Mouse (Mus musculus) forebrain, postnatal 0 days (tissue): ENCODE measurements at regions not wholly inside any gene's neighbourhood (a gene's known extent, or its start where the extent isn't known, plus 50 kb on each side); places are given as distances from the start of the nearest gene placed in this dataset.

Source experiments
- ATAC-seq: fragments of 200-750 bp; cut with Nextera tagmentation; 2 replicates; pipeline ENCODE4 v1.8.0; 2017; ENCODE audit warnings: mild to moderate bottlenecking, moderate library complexity
- DNase-seq: peaks from one replicate; pipeline ENCODE4 v3.0.0-alpha.2; 2015
- H3K27ac ChIP-seq: fragments of 300-500 bp; sonication (generic); 2 replicates; pipeline ENCODE4 v1.5.1; 2014; ENCODE audit warnings: low read depth, mild to moderate bottlenecking, antibody characterized with exemption, low read length, moderate library complexity, mixed read lengths
- H3K27me3 ChIP-seq: fragments of 300-500 bp; sonication (generic); 2 replicates; pipeline ENCODE4 v1.6.1; 2014; ENCODE audit warnings: mild to moderate bottlenecking, low read length, mixed read lengths; ENCODE audit not compliant: insufficient read depth
- H3K36me3 ChIP-seq: fragments of 300-500 bp; sonication (generic); 2 replicates; pipeline ENCODE4 v1.6.1; 2014; ENCODE audit warnings: mild to moderate bottlenecking, moderate library complexity; ENCODE audit not compliant: insufficient read depth
- H3K4me1 ChIP-seq: fragments of 300-500 bp; sonication (generic); 2 replicates; pipeline ENCODE4 v1.6.1; 2014; ENCODE audit warnings: antibody characterized with exemption; ENCODE audit not compliant: insufficient read depth
- H3K4me2 ChIP-seq: fragments of 300-500 bp; sonication (generic); 2 replicates; pipeline ENCODE4 v1.6.1; 2014; ENCODE audit warnings: low read depth, mild to moderate bottlenecking, moderate library complexity
- H3K4me3 ChIP-seq: fragments of 300-500 bp; sonication (generic); 2 replicates; pipeline ENCODE4 v1.5.1; 2014; ENCODE audit warnings: low read depth, low read length, mixed read lengths
- H3K9ac ChIP-seq: fragments of 300-500 bp; sonication (generic); 2 replicates; pipeline ENCODE4 v1.6.1; 2014; ENCODE audit warnings: mild to moderate bottlenecking
- H3K9me3 ChIP-seq: fragments of 300-500 bp; sonication (generic); 2 replicates; pipeline ENCODE4 v1.6.1; 2016; ENCODE audit warnings: low read length
- CTCF ChIP-seq: sonication (generic); IDR thresholded peaks from 2 replicates; pipeline ENCODE4 v1.5.1; 2016; ENCODE audit warnings: antibody characterized with exemption, control low read depth, low read depth
- WGBS: fragments of 180-500 bp; shearing (Covaris S2); extraction: QIAGEN DNeasy Blood & Tissue Kit; methylation state at CpG from one replicate; pipeline ENCODE4 v1.1.7; 2014; 5-methylcytosine and 5-hydroxymethylcytosine counted together

- 68% methylated on average over 4 of the region's 4 CpGs for whole genome bisulfite sequencing
- H3K27ac ChIP-seq: no peak overlapping the region
Measured at GRCm38 (mm10) chr14:72241872-72242271, 249.8 kb downstream of the Gm9195 start.

GRCm38 (mm10) chr14:72240272-72240671 lies 251.4 kb downstream of the Gm9195 start:
- Histone ChIP-seq H3K27me3 (no peaks in the 10 kb centered on the region), H3K4me3 (no peak overlapping the region), H3K9me3 (no peaks in the 10 kb centered on the region), H3K9ac (no peak overlapping the region), H3K27ac (no peak overlapping the region), H3K4me2 (no peak overlapping the region), H3K4me1 (no peaks in the 10 kb centered on the region), H3K36me3 (no peaks in the 10 kb centered on the region)
- 38% methylated on average over 4 of the region's 4 CpGs for WGBS
- no peak for TF ChIP-seq CTCF
- ATAC-seq: peak; percentile 77
- DNase-seq: no peak

More at GRCm38 (mm10) chr14:72241872-72242271, 249.8 kb downstream of the Gm9195 start:
- no peak for ATAC-seq
- H3K27me3 ChIP-seq: no peaks in the 10 kb centered on the region
- H3K9me3 ChIP-seq: no peaks in the 10 kb centered on the region
- no peak for TF ChIP-seq CTCF
- H3K9ac ChIP-seq: no peak overlapping the region
- DNase-seq: no peak
- no peak overlapping the region for H3K4me3 ChIP-seq
- H3K36me3 ChIP-seq: no peaks in the 10 kb centered on the region
- no peak overlapping the region for H3K4me2 ChIP-seq
- no peaks in the 10 kb centered on the region for H3K4me1 ChIP-seq

GRCm38 (mm10) chr14:72238344-72238743 lies 253.3 kb downstream of the Gm9195 start:
- DNase-seq (no peak), ATAC-seq (no peak)
- WGBS: 94% methylated on average over 4 of the region's 4 CpGs
- no peaks in the 10 kb centered on the region for H3K27me3 ChIP-seq
- H3K4me1 ChIP-seq: no peaks in the 10 kb centered on the region
- no peaks in the 10 kb centered on the region for H3K36me3 ChIP-seq
- no peak overlapping the region for H3K4me2 ChIP-seq
- no peak for TF ChIP-seq CTCF
- no peak overlapping the region for H3K9ac ChIP-seq
- no peak overlapping the region for H3K4me3 ChIP-seq
- H3K9me3 ChIP-seq: no peaks in the 10 kb centered on the region
- no peak overlapping the region for H3K27ac ChIP-seq

DNA sequence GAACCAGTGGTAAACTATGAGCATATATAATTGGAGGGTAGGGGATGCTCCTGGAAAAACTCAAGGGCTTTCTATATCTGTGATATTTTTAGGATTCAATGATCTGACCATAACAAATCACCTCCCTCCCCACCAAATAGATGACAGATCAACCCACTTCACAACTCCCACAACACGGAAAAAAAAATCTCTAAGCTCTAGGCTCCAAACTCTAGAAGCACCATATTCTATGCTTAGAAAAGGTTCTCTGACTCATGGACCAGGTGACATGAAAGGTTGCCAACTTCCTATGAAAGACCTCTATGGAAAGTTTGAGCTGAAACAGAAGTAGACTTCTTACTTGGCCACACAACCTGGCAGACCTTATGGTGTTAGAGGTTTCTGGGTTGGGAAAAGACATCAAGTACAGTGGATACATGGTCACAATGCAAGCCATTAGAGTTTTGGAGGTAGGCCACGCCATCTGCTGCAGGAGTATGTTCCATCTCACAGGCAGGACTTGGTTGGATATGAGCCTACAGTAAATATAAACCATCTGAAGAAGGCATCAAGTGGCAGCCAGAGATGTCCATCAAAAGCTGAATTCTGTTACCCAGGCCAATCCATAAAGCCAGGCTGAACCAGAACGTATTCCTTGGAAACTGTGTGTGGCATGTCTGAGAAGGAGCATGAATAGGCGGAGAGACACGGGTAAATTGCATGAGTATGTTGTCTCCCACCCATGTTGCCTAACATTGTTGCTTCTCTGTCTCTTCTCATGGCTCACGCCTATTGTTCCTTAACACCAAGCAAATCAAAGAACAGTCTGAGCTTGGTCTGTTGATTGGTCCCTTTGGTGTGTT lies 257.2 kb downstream of the Gm9195 start:
- no peaks in the 10 kb centered on the region for H3K9me3 ChIP-seq
- WGBS: 59% methylated on average over 6 of the region's 6 CpGs

DNA sequence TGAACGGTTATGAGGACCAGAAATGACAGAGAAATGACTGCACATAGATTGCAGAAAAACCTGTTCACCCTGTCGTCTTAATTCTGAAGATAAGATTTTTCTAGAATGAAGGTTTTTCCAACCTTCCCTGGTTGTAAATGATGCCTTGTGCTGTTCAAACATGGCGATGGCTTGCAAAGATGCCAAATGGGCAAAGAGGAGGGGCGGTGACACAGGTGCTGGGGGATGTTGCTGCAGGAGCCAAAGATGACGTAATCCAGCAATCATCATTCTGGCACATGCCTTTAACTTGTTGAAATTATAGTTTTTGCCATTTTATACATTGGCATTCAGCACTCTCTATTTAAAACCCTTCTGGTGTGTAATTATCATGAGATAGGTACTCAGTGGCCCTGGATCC lies 263.8 kb downstream of the Gm9195 start:
- 52% methylated on average over 5 of the region's 5 CpGs for WGBS
- no peak for DNase-seq
- ATAC-seq: peak; percentile 27; the same call in 1 of the 2 replicates

More for the DNA sequence above, 257.2 kb downstream of the Gm9195 start:
- Histone ChIP-seq H3K4me2 (no peak overlapping the region), H3K9ac (no peak overlapping the region), H3K36me3 (no peaks in the 10 kb centered on the region), H3K4me1 (no peaks in the 10 kb centered on the region), H3K27me3 (no peaks in the 10 kb centered on the region), H3K4me3 (no peak overlapping the region), H3K27ac (no peak overlapping the region)
- peak; percentile 81 for ATAC-seq
- DNase-seq: peak; percentile 63
- no peak for TF ChIP-seq CTCF

DNA sequence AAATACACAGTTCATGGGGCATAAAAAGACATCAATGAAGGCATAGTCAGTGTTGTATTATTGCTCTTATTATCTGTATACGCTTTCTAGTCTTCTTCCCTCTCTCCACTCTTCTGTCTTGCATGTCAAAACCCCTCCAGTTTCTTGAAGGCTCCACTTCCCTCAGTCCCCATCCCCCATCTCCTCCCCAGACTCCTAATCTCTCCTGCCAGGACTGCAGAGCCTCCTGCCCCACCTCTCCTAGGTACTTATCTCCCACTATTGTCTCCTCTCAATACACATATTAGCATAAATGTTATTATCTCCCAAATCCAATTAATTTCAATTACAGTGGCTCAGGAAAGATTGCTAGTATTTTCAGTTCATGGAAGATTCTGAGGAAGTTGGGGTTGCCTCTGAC lies 264.2 kb downstream of the Gm9195 start:
- Histone ChIP-seq H3K27ac (no peak overlapping the region), H3K27me3 (no peaks in the 10 kb centered on the region), H3K9me3 (no peaks in the 10 kb centered on the region), H3K4me1 (no peaks in the 10 kb centered on the region), H3K36me3 (no peaks in the 10 kb centered on the region), H3K4me2 (no peak overlapping the region), H3K9ac (no peak overlapping the region), H3K4me3 (no peak overlapping the region)
- TF ChIP-seq CTCF: no peak
- 55% methylated on average over 1 of the region's 1 CpGs for WGBS
- DNase-seq (no peak), ATAC-seq (peak; percentile 36; the same call in 1 of the 2 replicates)

More for the DNA sequence above, 263.8 kb downstream of the Gm9195 start:
- Histone ChIP-seq H3K4me3 (no peak overlapping the region), H3K27me3 (no peaks in the 10 kb centered on the region), H3K9me3 (no peaks in the 10 kb centered on the region), H3K4me2 (no peak overlapping the region), H3K9ac (no peak overlapping the region), H3K27ac (no peak overlapping the region), H3K36me3 (no peaks in the 10 kb centered on the region), H3K4me1 (no peaks in the 10 kb centered on the region)
- TF ChIP-seq CTCF: no peak

DNA sequence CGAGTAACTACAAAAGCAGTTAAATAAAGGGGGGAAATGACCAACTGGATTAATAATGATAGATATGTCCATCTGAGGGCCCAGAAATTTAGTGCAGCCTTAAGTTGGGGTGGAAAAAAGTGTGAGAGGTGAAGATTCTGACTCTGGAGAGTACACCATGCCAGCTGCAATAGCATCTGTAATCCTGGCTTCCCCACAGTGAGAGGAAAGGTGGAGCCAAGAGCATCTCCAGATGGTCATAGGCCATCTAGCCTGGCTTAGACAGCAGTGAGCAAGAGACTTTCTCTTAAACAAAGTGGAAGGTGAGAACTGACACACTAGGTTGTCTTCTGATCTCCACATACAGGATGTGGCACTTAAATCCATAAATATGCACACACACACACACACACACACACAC lies 264.7 kb downstream of the Gm9195 start:
- Histone ChIP-seq H3K27me3 (no peaks in the 10 kb centered on the region), H3K4me1 (no peaks in the 10 kb centered on the region), H3K4me3 (no peak overlapping the region), H3K4me2 (no peak overlapping the region), H3K9me3 (no peaks in the 10 kb centered on the region), H3K9ac (no peak overlapping the region), H3K36me3 (no peaks in the 10 kb centered on the region), H3K27ac (no peak overlapping the region)
- 52% methylated on average over 1 of the region's 1 CpGs for WGBS
- ATAC-seq (no peak), DNase-seq (no peak)
- TF ChIP-seq CTCF: no peak
